Mouse (Mus musculus): ENCODE data around the gene Tmem218.

DNA sequence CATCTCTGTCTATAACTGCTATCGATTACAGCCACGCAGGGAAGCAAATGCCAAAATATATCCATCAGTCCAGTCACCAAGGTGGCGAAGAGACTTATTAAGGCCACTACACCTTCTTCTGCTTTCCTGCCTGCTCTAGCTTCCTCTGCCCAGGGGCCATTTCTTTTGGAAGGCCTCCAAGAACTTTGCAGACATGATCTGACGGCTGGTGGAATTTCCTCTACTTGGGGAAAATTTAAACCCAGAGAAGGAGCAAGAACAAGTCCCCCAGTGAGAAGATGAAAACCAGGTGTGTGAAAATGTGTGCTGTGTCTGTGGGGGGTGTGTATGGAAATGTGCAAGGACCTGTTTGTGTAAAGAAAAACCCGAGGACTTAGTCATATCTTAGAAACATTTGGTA is 34.6 kb upstream of the Tmem218 start:
- TF ChIP-seq CTCF (conservative IDR thresholded peaks at IDR 0.05; ENCODE audit: low read length) (no peak), POU5F1 (IDR thresholded peaks at IDR 0.05; ENCODE audit: borderline replicate concordance, low read length) (no peak), NANOG (IDR thresholded peaks at IDR 0.05; ENCODE audit: borderline replicate concordance, low read length) (no peak)
